Mouse (Mus musculus): ENCODE results near the gene Zfp691. TPM values are rescaled to one million over a fixed set of nuclear protein-coding genes. Genes with fewer than 3 reads are reported as not detected.
A peak's percentile ranks its signal among the peaks of the same experiment; 100 is the strongest.

Zfp691 gene
- total and polyA plus RNA-seq, 3 experiments, result 6.7 to 9.9 TPM; not detected in 1

DNA sequence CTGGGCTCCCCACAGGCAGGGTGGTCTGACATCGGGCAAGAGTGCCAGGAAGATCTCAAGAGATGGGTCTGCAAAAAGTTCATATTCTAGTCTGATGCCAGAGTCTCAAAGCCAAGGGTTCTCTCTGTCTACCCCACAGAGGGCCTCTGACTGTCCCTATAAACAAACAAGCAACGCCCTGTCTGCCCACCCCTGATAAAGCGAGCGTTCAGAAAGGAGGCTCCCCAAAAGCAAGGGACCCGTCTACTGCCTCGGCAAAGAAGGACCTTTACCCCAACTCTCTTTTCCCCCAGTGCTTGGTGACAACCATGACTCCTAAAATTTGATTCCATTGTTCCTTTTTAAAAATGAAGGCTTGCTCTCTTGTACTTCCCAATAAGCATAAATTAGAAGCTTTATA, 15.9 kb upstream of the Zfp691 start, which contains the start of gene Ermap (continued):
- TF ChIP-seq MAX (IDR thresholded peaks at IDR 0.05; ENCODE audit: low read length) (no peak), RAD21 (IDR thresholded peaks at IDR 0.05; ENCODE audit: low read depth, low read length) (no peak)

DNA sequence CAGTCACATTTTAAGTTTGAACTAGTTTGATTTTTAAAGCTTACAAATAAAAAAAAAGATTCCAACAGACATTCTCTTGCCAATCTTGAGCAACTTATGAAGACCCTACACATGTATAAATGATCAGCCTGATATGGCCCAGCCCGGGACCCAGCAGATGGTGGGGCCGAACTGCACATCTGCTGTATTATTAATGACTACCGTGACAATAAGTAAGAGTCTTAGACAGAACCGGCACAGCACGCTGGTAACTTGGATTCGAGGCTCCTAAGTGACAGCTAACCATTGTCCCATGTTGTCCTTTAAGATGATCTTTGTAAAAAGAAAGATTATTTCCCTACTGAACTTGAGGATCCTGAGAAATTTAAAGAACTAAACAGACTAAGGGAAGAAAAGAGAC, 15.4 kb upstream of the Zfp691 start:
- Histone ChIP-seq H3K4me1 (ENCODE audit: control insufficient read depth in 1 of 2, insufficient read depth in 2 of 2, low read length in 2 of 2) (peaks cover 18 to 54% of the 10 kb centered on the region in 2 experiments), H3K9ac (ENCODE audit: control insufficient read depth, low read depth, low read length, poor library complexity, severe bottlenecking) (peak overlapping the region; percentile 98), H3K79me2 (ENCODE audit: control insufficient read depth, insufficient read depth, low read length, poor library complexity) (peaks cover 44% of the 10 kb centered on the region), H3K27ac (ENCODE audit: control insufficient read depth, low read depth, low read length) (peak overlapping the region; percentile 100), H3K4me3 (ENCODE audit: control insufficient read depth in 1 of 2, insufficient read depth in 1 of 2, low read depth in 2 of 2, low read length in 2 of 2) (peak overlapping the region; percentile 74 to 96), H3K9me3 (replicated peaks; ENCODE audit: insufficient read depth, low read length) (no peaks in the 10 kb centered on the region), H3K27me3 (ENCODE audit: control insufficient read depth in 1 of 2, insufficient read depth in 2 of 2, low read length in 2 of 2) (no peaks in the 10 kb centered on the region), H3K36me3 (ENCODE audit: control insufficient read depth in 1 of 2, insufficient read depth in 2 of 2, low read length in 2 of 2) (peaks cover 8 to 68% of the 10 kb centered on the region in 2 experiments)
- TF ChIP-seq MEF2A (IDR thresholded peaks at IDR 0.05; ENCODE audit: extremely low read depth, insufficient replicate concordance, low read depth, low read length, poor library complexity, severe bottlenecking) (no peak), ELF1 (IDR thresholded peaks at IDR 0.05; ENCODE audit: low read depth, low read length) (no peak), NELFE (IDR thresholded peaks at IDR 0.05; ENCODE audit: low read depth, low read length) (no peak), TBP (IDR thresholded peaks at IDR 0.05; ENCODE audit: low read depth, low read length) (no peak), SMC3 (IDR thresholded peaks at IDR 0.05; ENCODE audit: low read depth, low read length) (no peak), MAX (IDR thresholded peaks at IDR 0.05; ENCODE audit: low read length) (no peak), GATA1 (IDR thresholded peaks at IDR 0.05; ENCODE audit: low read depth, low read length) (no peak), E2F4 (IDR thresholded peaks at IDR 0.05; ENCODE audit: borderline replicate concordance, low read depth, low read length) (no peak)
- DNase-seq (ENCODE audit: low read depth, low spot score), result peak; percentile 67

DNA sequence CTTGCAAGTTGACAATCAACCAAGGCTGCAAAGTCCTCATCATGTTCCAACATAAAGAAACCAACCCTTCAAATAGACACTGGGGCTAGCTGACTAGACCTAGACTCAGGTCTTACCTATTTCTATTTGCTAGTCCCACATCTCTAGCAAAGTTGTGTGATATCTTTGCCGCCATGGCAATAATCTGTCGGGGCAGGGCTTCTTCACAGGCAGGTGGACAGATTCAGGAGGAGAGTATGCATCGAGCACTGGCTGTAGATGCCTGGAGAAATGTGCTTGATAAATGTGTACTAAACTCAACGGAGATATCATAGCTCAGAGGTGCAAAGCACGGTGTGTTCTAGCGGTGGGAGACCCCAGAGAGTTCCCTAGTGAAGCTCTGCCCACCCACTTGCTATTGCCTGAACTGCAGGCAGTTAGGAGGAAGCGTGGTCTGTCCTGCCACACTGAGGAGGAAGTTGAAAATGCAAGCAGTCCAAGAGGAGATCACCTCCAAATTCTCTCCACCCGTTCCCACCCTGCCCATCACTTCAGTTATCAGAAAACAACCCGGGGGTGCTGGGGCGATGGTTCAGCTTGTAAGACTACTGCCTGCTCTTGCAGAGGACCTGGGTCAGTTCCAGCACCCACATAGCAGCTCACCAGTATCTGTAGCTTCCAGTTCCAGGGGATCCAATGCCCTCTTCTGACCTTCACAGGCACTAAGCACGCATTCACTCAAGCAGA, 14.2 kb upstream of the Zfp691 start:
- H3K4me1 ChIP-seq (ENCODE audit: control insufficient read depth in 1 of 2, insufficient read depth in 2 of 2, low read length in 2 of 2), result peaks cover 10 to 47% of the 10 kb centered on the region in 2 experiments
- no peaks in the 10 kb centered on the region for H3K27me3 ChIP-seq (ENCODE audit: control insufficient read depth in 1 of 2, insufficient read depth in 2 of 2, low read length in 2 of 2)
- H3K36me3 ChIP-seq (ENCODE audit: control insufficient read depth in 1 of 2, insufficient read depth in 2 of 2, low read length in 2 of 2), result peaks cover 13 to 65% of the 10 kb centered on the region in 2 experiments
- H3K9ac ChIP-seq (ENCODE audit: control insufficient read depth, low read depth, low read length, poor library complexity, severe bottlenecking), result peak overlapping the region; percentile 98
- peak overlapping the region; percentile 74 to 84 for H3K4me3 ChIP-seq (ENCODE audit: control insufficient read depth in 1 of 2, insufficient read depth in 1 of 2, low read depth in 2 of 2, low read length in 2 of 2)
- H3K79me2 ChIP-seq (ENCODE audit: control insufficient read depth, insufficient read depth, low read length, poor library complexity), result peaks cover 45% of the 10 kb centered on the region
- peak overlapping the region; percentile 92 for H3K27ac ChIP-seq (ENCODE audit: control insufficient read depth, low read depth, low read length)
- DNase-seq (ENCODE audit: low read depth, low spot score), result peak; percentile 91
- H3K9me3 ChIP-seq (replicated peaks; ENCODE audit: insufficient read depth, low read length), result no peaks in the 10 kb centered on the region
- TF ChIP-seq CTCF (IDR thresholded peaks at IDR 0.05 in 2 of 3, conservative IDR thresholded peaks at IDR 0.05 in 1 of 3; ENCODE audit: control insufficient read depth in 1 of 3, insufficient read depth in 1 of 3, low read depth in 2 of 3, low read length in 3 of 3, poor library complexity in 1 of 3, severe bottlenecking in 1 of 3) (peak; percentile 22 to 49 (median 24); a peak in 3 of 6 replicates), UBTF (IDR thresholded peaks at IDR 0.05; ENCODE audit: borderline replicate concordance, insufficient read depth, low read depth, low read length) (no peak; the same call in 1 of the 2 replicates), MYB (IDR thresholded peaks at IDR 0.05; ENCODE audit: low read depth, low read length) (no peak), E2F4 (IDR thresholded peaks at IDR 0.05; ENCODE audit: borderline replicate concordance, low read depth, low read length) (no peak), CHD2 (IDR thresholded peaks at IDR 0.05; ENCODE audit: low read length) (no peak), BHLHE40 (IDR thresholded peaks at IDR 0.05; ENCODE audit: borderline replicate concordance, low read depth, low read length) (no peak), ETS1 (IDR thresholded peaks at IDR 0.05; ENCODE audit: low read depth, low read length) (peak; percentile 73), POLR2AphosphoS5 (IDR thresholded peaks at IDR 0.05; ENCODE audit: borderline replicate concordance, low read depth, low read length) (no peak), EP300 (IDR thresholded peaks at IDR 0.05; ENCODE audit: low read depth in 1 of 2, low read length in 2 of 2) (peak in 1 of 2 experiments; percentile 49; a peak in 1 of 4 replicates), KAT2A (conservative IDR thresholded peaks at IDR 0.05; ENCODE audit: low read depth, low read length) (no peak), MAFK (IDR thresholded peaks at IDR 0.05; ENCODE audit: borderline replicate concordance, low read depth, low read length) (no peak), NRF1 (IDR thresholded peaks at IDR 0.05; ENCODE audit: insufficient read depth, low read depth, low read length, poor library complexity, severe bottlenecking) (no peak), SIN3A (IDR thresholded peaks at IDR 0.05; ENCODE audit: low read length) (peak; percentile 75), GATA1 (IDR thresholded peaks at IDR 0.05; ENCODE audit: low read depth, low read length) (peak; percentile 55), ZMIZ1 (IDR thresholded peaks at IDR 0.05; ENCODE audit: low read depth, low read length) (peak; percentile 76), POLR2A (IDR thresholded peaks at IDR 0.05; ENCODE audit: control insufficient read depth in 1 of 2, insufficient read depth in 1 of 2, low read depth in 1 of 2, low read length in 2 of 2, poor library complexity in 1 of 2) (peak; percentile 50 to 86; a peak in 3 of 4 replicates), TAL1 (IDR thresholded peaks at IDR 0.05; ENCODE audit: low read length) (no peak), MYC (IDR thresholded peaks at IDR 0.05; ENCODE audit: low read depth, low read length) (peak; percentile 76), GABPA (IDR thresholded peaks at IDR 0.05; ENCODE audit: low read depth, low read length) (no peak), POLR2AphosphoS2 (IDR thresholded peaks at IDR 0.05; ENCODE audit: low read length) (peak; percentile 50), ZKSCAN1 (IDR thresholded peaks at IDR 0.05; ENCODE audit: low read depth, low read length) (no peak)
